Mouse (Mus musculus) embryo, embryonic 11 days (tissue): ENCODE data around the gene Ttll5.

Source experiments
- DNase-seq: peaks from one replicate; pipeline ENCODE4 v3.0.0-alpha.2; 2015

Gene Ttll5

GRCm38 (mm10) chr12:85824438-85825264, at the start of gene Ttll5, which contains the start of gene Erg28:
Ttll5 (plus strand) TSS chr12:85824659.
Erg28 (minus strand) TSS chr12:85824550.
- peak; percentile 95 for DNase-seq

- DNase-seq, result no peak
These were observed 45.5 kb upstream of the Ttll5 start for GRCm38 (mm10) chr12:85778962-85779361.

- DNase-seq, result no peak
These were observed 44.8 kb upstream of the Ttll5 start for GRCm38 (mm10) chr12:85779707-85780106.

DNA sequence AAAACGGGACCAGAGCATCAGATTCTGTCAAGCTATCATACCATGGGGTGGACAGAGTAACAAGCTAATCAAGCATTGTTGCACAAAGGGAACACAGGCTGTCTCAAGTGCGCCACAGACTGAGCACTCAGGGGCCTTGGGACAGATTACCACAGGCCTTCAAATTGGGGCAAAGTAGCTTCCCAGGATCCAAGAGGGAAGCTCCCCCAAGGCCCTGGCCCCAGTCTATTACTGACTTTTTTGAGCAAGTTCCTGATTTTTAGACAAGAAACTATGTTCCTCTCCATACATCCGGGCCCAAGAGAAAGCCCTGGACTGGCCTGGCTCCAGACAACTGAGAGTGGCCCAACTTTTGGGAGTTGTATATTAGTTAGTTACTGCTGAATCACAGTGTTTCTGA, 42.9 kb upstream of the Ttll5 start:
- DNase-seq, result no peak

GRCm38 (mm10) chr12:85784916-85785815, 39.3 kb upstream of the Ttll5 start:
- DNase-seq, result peak; percentile 19

- no peak for DNase-seq
These were observed 32.3 kb upstream of the Ttll5 start for GRCm38 (mm10) chr12:85792158-85792557.

- peak; percentile 19 for DNase-seq
These were observed 31.6 kb upstream of the Ttll5 start for GRCm38 (mm10) chr12:85792821-85793346.

GRCm38 (mm10) chr12:85794094-85794493, 30.4 kb upstream of the Ttll5 start:
- no peak for DNase-seq

- no peak for DNase-seq
These were observed 28.9 kb upstream of the Ttll5 start for GRCm38 (mm10) chr12:85795551-85795950.

DNA sequence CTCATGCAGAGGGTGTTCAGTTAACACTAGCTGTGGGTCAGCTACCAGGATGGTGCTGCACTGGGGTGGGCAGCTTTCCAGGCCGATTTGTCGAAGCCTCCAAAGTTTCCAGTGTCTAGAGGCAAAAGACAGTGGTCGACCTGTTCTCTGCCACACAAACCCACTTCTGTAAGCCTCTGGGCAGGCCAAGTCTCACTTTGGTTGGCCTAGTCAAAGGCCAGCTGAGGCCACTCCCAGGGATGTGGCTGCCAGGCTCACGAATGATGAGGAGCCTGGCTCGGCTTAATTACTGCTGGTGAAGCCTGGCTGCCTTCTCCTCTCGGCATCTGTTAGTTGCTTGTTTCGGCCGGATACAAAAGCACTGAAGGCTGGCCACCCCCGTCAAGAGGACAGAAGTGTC, 24.4 kb upstream of the Ttll5 start:
- DNase-seq, result peak; percentile 13

DNA sequence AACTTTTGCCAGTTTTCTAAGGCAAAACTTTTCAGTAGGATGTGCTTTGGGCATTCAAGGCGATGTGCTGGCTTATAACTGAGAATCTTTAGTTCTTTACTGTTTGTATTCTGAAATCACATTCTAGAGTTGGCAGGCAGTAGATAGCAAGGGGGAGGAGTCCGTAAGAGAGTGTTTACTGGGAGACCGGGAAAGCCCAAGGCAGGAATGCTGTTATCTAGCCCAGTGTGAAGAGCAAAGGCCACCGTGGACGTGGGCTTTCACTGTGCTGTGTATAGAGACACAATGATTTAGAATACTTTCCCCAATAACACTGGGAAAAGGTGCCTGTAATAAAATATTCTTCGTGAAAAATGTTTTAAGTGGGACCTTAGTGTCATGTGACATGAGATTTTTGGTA, 14.7 kb upstream of the Ttll5 start:
- no peak for DNase-seq

GRCm38 (mm10) chr12:85810959-85811358, 13.5 kb upstream of the Ttll5 start:
- no peak for DNase-seq

DNA sequence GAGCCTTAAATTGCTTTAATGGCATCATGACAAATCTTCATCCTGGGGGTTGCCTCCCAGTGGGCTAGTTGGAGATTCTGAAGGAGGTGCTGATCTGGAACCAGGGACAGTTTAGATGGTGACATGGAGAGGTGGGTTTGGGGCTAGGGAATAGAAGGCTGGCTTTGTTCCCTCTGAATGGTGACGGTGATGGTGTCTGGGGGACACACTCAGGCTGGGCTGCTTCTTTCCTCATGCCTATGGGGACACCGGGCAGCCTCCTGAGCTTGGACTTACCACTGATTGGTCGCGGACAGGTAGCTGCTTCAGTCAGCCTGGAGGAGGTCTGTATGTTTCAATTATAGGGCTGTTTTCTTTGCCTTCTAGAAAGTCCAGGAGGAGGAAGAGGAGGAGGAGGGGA, 12.8 kb upstream of the Ttll5 start:
- DNase-seq, result no peak

DNA sequence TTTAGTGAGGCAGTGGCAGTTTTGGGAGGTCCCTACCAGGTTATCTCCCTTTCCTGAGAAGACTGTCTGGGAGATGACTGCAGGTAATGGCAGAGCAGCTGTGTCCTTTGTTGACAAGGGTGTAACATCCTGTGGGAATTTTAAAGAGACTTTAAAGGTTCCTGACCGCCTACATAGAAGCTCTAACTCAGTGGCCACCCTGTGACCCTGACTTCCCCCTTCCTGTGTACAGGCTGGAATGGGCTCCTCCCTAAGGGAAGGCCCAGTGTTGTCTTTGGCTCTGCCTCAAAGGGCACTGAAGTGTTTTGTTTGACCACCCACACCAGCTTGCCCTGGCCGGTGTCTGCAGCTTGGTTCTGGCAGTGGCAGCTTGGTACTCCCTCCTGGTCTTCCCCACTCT, 10.9 kb upstream of the Ttll5 start:
- DNase-seq, result peak; percentile 5

GRCm38 (mm10) chr12:85822051-85822450, 2.4 kb upstream of the Ttll5 start:
- peak; percentile 20 for DNase-seq

GRCm38 (mm10) chr12:85825361-85825760, 902 bp downstream of the Ttll5 start:
- DNase-seq, result no peak

- no peak for DNase-seq
These were observed 1.4 kb downstream of the Ttll5 start for GRCm38 (mm10) chr12:85825822-85826221.

DNA sequence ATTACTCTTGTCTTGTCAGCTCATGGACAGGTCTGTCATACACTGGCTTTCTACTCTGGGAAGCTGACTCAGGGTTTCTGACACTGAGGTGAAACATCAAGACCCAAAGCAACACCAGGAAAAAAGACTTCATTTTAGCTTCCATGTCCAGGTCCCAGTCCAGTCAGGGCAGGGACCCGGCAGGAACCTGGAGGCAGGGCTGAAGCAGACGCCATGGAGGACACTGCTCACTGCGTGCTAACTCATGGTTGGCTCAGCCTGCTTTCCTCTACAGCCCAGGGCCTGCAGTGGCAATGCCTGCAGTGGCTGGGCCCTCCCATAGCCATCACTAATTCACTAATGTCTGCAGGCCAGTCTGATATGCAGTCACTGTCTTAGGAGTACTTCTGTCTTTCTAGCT, 4.4 kb downstream of the Ttll5 start:
- no peak for DNase-seq

GRCm38 (mm10) chr12:85829866-85830265, 5.4 kb downstream of the Ttll5 start:
- DNase-seq, result no peak

GRCm38 (mm10) chr12:85830691-85831090, 6.2 kb downstream of the Ttll5 start:
- no peak for DNase-seq

GRCm38 (mm10) chr12:85834543-85834942, 10.1 kb downstream of the Ttll5 start:
- DNase-seq, result no peak

DNA sequence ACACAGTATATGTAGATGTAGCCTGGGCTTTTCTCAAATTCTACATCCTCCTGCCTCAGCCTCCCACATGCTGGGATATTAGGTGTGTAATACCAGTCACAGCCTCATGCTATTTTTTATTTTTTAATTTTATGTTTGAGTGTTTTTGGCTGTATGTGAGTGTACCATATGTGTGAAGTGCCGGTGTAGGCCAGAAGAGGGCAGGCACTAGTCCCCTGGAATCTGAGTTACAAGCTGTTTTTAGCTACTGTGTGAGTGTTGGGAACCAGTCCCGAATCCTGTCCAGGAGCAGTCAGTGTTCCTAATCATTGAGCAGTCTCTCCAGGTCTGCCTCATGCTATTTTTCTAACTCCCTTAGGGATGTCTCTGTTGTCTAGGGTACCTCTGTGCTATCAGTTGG, 13.3 kb downstream of the Ttll5 start:
- DNase-seq, result no peak

DNA sequence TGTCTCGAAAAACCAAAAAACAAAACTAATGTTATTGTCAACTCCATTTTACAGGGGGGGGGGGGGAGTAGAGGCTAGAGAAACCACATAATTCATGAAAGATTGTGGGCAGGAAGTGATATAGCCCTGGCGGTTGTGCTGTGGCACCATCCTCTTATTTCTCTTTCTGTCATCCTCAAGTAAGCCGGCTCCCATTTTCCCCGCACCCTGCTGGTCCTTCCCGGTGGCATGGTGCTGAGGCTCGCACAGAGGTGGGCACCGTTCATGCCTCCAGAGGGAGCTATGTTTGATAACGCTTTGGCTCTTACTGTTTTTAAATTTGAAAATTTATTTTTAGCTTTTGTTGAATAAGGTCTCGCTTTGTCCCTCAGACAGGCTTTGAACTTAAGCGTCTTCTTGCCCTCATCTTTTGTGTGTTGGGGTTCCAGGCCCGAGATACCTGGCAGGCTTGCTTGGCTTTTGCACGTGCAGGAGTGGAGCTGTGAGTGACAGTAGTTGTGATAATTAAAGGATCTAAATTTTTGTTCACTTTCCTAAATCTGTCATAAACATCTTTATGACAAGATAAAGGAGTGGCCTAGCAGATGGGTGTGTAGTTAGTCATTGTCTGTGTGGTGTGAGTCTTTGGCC, 15.0 kb downstream of the Ttll5 start:
- DNase-seq, result no peak
